Mouse (Mus musculus): ENCODE measurements around the gene Znrf2.

DNA sequence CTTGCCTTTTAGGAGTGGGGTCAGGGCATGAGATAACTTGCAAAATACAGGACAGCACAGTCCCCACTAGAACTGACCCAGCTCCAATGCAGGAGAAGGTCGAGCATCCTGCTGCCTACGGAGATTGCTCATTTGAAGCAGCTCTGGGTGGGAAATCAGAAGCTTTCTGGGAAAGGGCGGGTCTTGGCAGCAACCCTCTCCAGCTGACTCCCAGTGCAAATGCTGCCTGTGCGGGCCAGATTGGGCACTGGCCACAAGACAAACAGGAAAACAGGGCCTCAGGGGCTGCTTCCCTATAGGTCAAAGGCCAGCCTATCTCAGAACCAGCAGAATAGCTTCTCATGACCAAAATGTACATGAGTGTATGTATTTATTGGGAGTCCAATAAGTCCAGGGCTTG is 122.9 kb downstream of the Znrf2 start:
- TF ChIP-seq CTCF (IDR thresholded peaks at IDR 0.05; ENCODE audit: low read depth), result no peak
- no peak for TF ChIP-seq EP300 (IDR thresholded peaks at IDR 0.05; ENCODE audit: low read depth)

Measured in liver, embryonic 14.5 days (tissue).